Mouse (Mus musculus) heart, embryonic 15.5 days (tissue): ENCODE data around the gene Cars2. TPM values are rescaled to one million over a fixed set of nuclear protein-coding genes. Genes with fewer than 3 reads are reported as not detected.
A peak's percentile ranks its signal among the peaks of the same experiment; 100 is the strongest.

ENCODE experiments used
- ATAC-seq: fragments of 200-750 bp; cut with Nextera tagmentation; replicated peaks from 2 replicates; pipeline ENCODE4 v1.8.0; 2017; ENCODE audit warnings: low read depth, moderate TSS enrichment; ENCODE audit not compliant: insufficient number of reproducible peaks, insufficient read depth, low FRiP score
- H3K27ac ChIP-seq: fragments of 300-500 bp; sonication (generic); 2 replicates; pipeline ENCODE4 v1.5.1; 2015; ENCODE audit warnings: mild to moderate bottlenecking, inconsistent platforms
- H3K27me3 ChIP-seq: fragments of 300-500 bp; sonication (generic); 2 replicates; pipeline ENCODE4 v1.6.1; 2015; ENCODE audit warnings: inconsistent platforms
- H3K36me3 ChIP-seq: fragments of 300-500 bp; sonication (generic); 2 replicates; pipeline ENCODE4 v1.6.1; 2015; ENCODE audit warnings: mild to moderate bottlenecking, inconsistent platforms
- H3K4me1 ChIP-seq: fragments of 300-500 bp; sonication (generic); replicated peaks from 2 replicates; pipeline ENCODE4 v1.6.1; 2015; ENCODE audit warnings: inconsistent platforms
- H3K4me2 ChIP-seq: fragments of 300-500 bp; sonication (generic); 2 replicates; pipeline ENCODE4 v1.6.1; 2015; ENCODE audit warnings: inconsistent platforms, mild to moderate bottlenecking, moderate library complexity
- H3K4me3 ChIP-seq: fragments of 300-500 bp; sonication (generic); 2 replicates; pipeline ENCODE4 v1.5.1; 2015; ENCODE audit warnings: mild to moderate bottlenecking, inconsistent platforms
- H3K9ac ChIP-seq: fragments of 300-500 bp; sonication (generic); 2 replicates; pipeline ENCODE4 v1.6.1; 2015; ENCODE audit warnings: mild to moderate bottlenecking, inconsistent platforms
- H3K9me3 ChIP-seq: fragments of 300-500 bp; sonication (generic); replicated peaks from 2 replicates; pipeline ENCODE4 v1.6.1; 2016; ENCODE audit warnings: inconsistent platforms
- WGBS: fragments of 180-500 bp; shearing (Covaris S2); methylation state at CpG from one replicate; pipeline ENCODE4 v1.1.7; 2015; ENCODE audit warnings: mixed read lengths; 5-methylcytosine and 5-hydroxymethylcytosine counted together
- polyA plus RNA-seq: library from polyadenylated mRNA; unstranded; fragments of >200 nt; fragmentation: Nextera tagmentation; extraction: Ambion mirVana; gene quantifications from 2 replicates; pipeline ENCODE4 v1.2.1, GENCODE M21; 2015

Cars2 gene
- polyA plus RNA-seq, 1 experiment from 2014 or later: 26.2 TPM

- peaks cover 26% of the 10 kb centered on the region for H3K4me1 ChIP-seq
- H3K9ac ChIP-seq: no peak overlapping the region
- no peaks in the 10 kb centered on the region for H3K36me3 ChIP-seq
- H3K9me3 ChIP-seq: no peaks in the 10 kb centered on the region
- 36% methylated on average over 3 of the region's 3 CpGs for WGBS
- ATAC-seq: peak; percentile 48; the same call in 1 of the 2 replicates
- peaks cover 3% of the 10 kb centered on the region for H3K27me3 ChIP-seq
- no peak overlapping the region for H3K4me2 ChIP-seq
- H3K4me3 ChIP-seq: no peak overlapping the region
- H3K27ac ChIP-seq: peak overlapping the region; percentile 88
Measured at GRCm38 (mm10) chr8:11482537-11482936, 68.0 kb downstream of the Cars2 start.

GRCm38 (mm10) chr8:11481876-11482275 lies 68.7 kb downstream of the Cars2 start:
- no peak overlapping the region for H3K4me2 ChIP-seq
- no peaks in the 10 kb centered on the region for H3K9me3 ChIP-seq
- H3K27me3 ChIP-seq: peaks cover 3% of the 10 kb centered on the region
- no peaks in the 10 kb centered on the region for H3K36me3 ChIP-seq
- no peak overlapping the region for H3K4me3 ChIP-seq
- H3K4me1 ChIP-seq: peaks cover 30% of the 10 kb centered on the region
- peak overlapping the region; percentile 88 for H3K27ac ChIP-seq
- WGBS: 65% methylated on average over 3 of the region's 3 CpGs
- no peak for ATAC-seq
- H3K9ac ChIP-seq: no peak overlapping the region

- H3K9ac ChIP-seq: peak overlapping the region; percentile 77
- WGBS: 21% methylated on average over 14 of the region's 14 CpGs
- H3K27ac ChIP-seq: peak overlapping the region; percentile 93
- no peak for ATAC-seq
- H3K4me1 ChIP-seq: peaks cover 42% of the 10 kb centered on the region
- no peaks in the 10 kb centered on the region for H3K36me3 ChIP-seq
- H3K4me3 ChIP-seq: peak overlapping the region; percentile 72
- peak overlapping the region; percentile 92 for H3K4me2 ChIP-seq
- peaks cover 6% of the 10 kb centered on the region for H3K27me3 ChIP-seq
- no peaks in the 10 kb centered on the region for H3K9me3 ChIP-seq
Measured at GRCm38 (mm10) chr8:11479591-11479990, 71.0 kb downstream of the Cars2 start.

DNA sequence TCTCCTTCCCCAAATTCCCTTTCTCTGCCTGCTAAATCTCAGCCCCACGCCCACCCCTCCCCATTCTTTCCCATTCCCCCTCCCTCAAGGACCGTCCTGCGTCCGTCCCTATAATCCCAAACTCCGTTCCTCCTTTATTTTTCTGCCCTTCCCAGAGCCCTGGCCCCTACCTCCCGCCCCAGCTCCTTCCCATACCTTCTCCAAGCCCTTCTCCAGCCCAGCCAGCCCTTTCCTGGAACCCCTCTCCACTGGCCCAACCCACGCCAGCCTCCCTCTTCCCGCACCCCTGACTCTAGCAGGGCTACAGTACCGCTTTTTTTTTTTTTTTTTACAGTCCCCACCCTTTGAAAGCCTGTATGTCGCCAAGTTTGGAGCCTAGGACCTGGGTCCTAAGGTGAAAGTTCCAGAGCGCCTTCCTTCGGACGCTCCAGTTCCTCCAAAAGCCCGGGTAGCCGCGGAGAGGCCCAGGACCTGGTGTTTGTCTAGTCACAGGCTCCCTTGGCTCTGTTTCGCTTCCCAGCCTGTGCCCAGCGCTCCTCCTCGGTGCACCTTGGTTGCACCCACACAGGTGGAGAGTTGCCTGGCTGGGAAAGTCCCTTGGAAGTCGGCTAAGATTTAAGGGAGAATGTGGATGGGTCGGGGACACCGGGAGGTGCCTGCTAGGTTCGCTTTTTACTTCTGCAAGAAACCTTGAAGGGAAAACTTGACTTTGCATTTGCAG lies 71.6 kb downstream of the Cars2 start:
- H3K9me3 ChIP-seq: no peaks in the 10 kb centered on the region
- H3K4me3 ChIP-seq: peak overlapping the region; percentile 72
- H3K4me1 ChIP-seq: peaks cover 47% of the 10 kb centered on the region
- H3K9ac ChIP-seq: peak overlapping the region; percentile 77
- no peak; the same call in 1 of the 2 replicates for ATAC-seq
- no peaks in the 10 kb centered on the region for H3K36me3 ChIP-seq
- peak overlapping the region; percentile 92 for H3K4me2 ChIP-seq
- WGBS: 5% methylated on average over 23 of the region's 23 CpGs
- H3K27me3 ChIP-seq: peaks cover 6% of the 10 kb centered on the region
- H3K27ac ChIP-seq: peak overlapping the region; percentile 93

DNA sequence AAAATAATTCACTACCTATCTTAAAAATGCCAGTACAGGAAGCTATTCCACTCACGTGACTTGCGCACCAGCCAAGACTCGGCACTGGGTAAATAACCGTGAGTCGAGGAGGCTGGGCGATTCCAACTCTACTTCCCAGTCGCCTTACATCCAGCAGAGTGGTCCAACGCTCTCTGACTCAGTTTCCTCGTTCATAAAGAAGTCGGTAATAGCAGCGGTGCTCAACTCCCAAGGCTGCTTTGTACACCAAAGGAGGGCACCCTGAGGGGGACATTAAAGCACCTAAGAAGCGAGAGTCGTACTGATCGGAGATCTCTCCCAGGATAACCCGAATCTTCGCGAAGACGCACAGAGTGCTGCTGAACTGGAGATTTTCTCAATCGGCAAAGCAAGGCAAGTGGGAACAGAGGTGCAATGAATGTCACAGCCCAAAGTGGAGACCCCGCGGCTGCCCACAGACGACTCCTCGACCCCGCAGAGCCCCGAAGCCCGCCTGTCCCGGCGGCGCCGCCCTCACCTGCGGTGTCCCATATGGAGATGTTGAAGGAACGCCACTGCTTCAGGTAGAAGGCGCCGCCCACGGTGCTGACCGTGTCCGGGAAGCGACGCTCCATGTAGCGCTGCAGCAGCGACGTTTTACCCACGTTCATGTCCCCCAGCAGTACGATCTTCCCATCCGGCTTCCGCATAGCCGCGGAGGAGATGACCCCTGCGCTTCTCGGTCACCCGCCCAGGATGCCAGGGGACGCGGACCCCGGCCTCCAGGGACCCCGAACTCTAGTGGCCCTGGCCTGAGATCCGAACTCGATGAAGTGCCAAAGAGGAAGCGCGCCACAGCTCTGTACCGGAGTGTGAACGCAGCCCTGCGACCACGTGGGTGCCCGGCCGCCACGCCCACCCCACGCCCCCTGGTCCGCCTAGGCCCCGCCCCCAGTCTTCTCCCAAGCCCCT lies 72.5 kb downstream of the Cars2 start, which contains the start of gene Rab20:
Gene Rab20 (minus strand): TSS at position 900 of the 951 bp plus-strand sequence.
- ATAC-seq: peak; percentile 65
- under 1% methylated on average over 69 of the region's 69 CpGs for WGBS
- Histone ChIP-seq H3K27ac (peak within 1 kb of the TSS; percentile 93), H3K9ac (peak within 1 kb of the TSS; percentile 77), H3K9me3 (no peaks in the 10 kb centered on the region), H3K4me3 (peak within 1 kb of the TSS; percentile 72), H3K4me2 (peak within 1 kb of the TSS; percentile 92), H3K36me3 (no peaks in the 10 kb centered on the region), H3K27me3 (peaks cover 6% of the 10 kb centered on the region), H3K4me1 (peaks cover 56% of the 10 kb centered on the region)

GRCm38 (mm10) chr8:11477178-11477553 lies 73.4 kb downstream of the Cars2 start:
- peaks cover 6% of the 10 kb centered on the region for H3K27me3 ChIP-seq
- 3% methylated on average over 9 of the region's 9 CpGs for WGBS
- H3K9ac ChIP-seq: peak overlapping the region; percentile 54
- H3K4me2 ChIP-seq: peak overlapping the region; percentile 92
- no peak for ATAC-seq
- no peaks in the 10 kb centered on the region for H3K9me3 ChIP-seq
- H3K4me1 ChIP-seq: peaks cover 59% of the 10 kb centered on the region
- peak overlapping the region; percentile 72 for H3K4me3 ChIP-seq
- H3K36me3 ChIP-seq: no peaks in the 10 kb centered on the region
- H3K27ac ChIP-seq: peak overlapping the region; percentile 93

- ATAC-seq: 0 out of 2 replicates have a peak, but pooled peaks have one; percentile 23
- peak overlapping the region; percentile 92 for H3K4me2 ChIP-seq
- no peaks in the 10 kb centered on the region for H3K9me3 ChIP-seq
- H3K9ac ChIP-seq: peak overlapping the region; percentile 54
- peaks cover 6% of the 10 kb centered on the region for H3K27me3 ChIP-seq
- 10% methylated on average over 24 of the region's 24 CpGs for WGBS
- H3K4me1 ChIP-seq: peaks cover 58% of the 10 kb centered on the region
- peak overlapping the region; percentile 93 for H3K27ac ChIP-seq
- H3K36me3 ChIP-seq: no peaks in the 10 kb centered on the region
- H3K4me3 ChIP-seq: peak overlapping the region; percentile 72
Measured at GRCm38 (mm10) chr8:11476338-11477177, 74.0 kb downstream of the Cars2 start.

DNA sequence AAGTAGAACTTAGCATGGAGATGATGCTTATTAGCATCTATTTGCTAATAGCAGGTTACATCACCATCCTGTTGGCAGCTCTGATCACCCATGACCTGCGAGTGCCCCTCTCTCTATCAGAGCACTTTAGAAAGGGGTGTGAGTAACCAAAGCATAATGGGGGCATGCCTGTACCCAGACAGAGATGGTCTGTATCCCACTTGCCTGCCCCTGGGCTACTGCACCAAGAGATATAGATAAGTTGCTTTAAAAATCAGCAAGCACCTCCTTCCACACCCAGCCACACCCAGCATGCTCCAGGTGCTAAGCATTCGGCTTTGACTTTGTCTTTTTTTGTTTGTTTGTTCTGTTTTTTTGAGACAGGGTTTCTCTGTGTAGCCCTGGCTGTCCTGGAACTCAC lies 74.7 kb downstream of the Cars2 start:
- Histone ChIP-seq H3K4me2 (peak overlapping the region; percentile 92), H3K27me3 (peaks cover 6% of the 10 kb centered on the region; the same call in 1 of the 2 replicates), H3K36me3 (no peaks in the 10 kb centered on the region), H3K9me3 (no peaks in the 10 kb centered on the region), H3K9ac (peak overlapping the region; percentile 54; the same call in 1 of the 2 replicates), H3K27ac (peak overlapping the region; percentile 93), H3K4me3 (peak overlapping the region; percentile 72), H3K4me1 (peaks cover 64% of the 10 kb centered on the region)
- ATAC-seq: no peak
- whole genome bisulfite sequencing: 15% methylated on average over 2 of the region's 2 CpGs

- Histone ChIP-seq H3K27me3 (peaks cover 6% of the 10 kb centered on the region; the same call in 1 of the 2 replicates), H3K9me3 (no peaks in the 10 kb centered on the region), H3K27ac (peak overlapping the region; percentile 93), H3K4me1 (peaks cover 65% of the 10 kb centered on the region), H3K4me2 (peak overlapping the region; percentile 92), H3K36me3 (no peaks in the 10 kb centered on the region), H3K4me3 (peak overlapping the region; percentile 72), H3K9ac (peak overlapping the region; percentile 32; the same call in 1 of the 2 replicates)
- 13% methylated on average over 9 of the region's 10 CpGs for WGBS
- ATAC-seq: no peak
Measured at GRCm38 (mm10) chr8:11475397-11475796, 75.2 kb downstream of the Cars2 start.

- Histone ChIP-seq H3K27ac (peak overlapping the region; percentile 93), H3K4me3 (0 out of 2 replicates have a peak overlapping the region, but pooled peaks have one; percentile 4), H3K4me1 (peaks cover 57% of the 10 kb centered on the region), H3K36me3 (0 out of 2 replicates have a peak, but pooled peaks cover 3% of the 10 kb centered on the region), H3K27me3 (0 out of 2 replicates have a peak, but pooled peaks cover 3% of the 10 kb centered on the region), H3K4me2 (peak overlapping the region; percentile 92), H3K9me3 (no peaks in the 10 kb centered on the region), H3K9ac (peak overlapping the region; percentile 36)
- no peak; the same call in 1 of the 2 replicates for ATAC-seq
- WGBS: 18% methylated on average over 4 of the region's 4 CpGs
Measured at GRCm38 (mm10) chr8:11473072-11473471, 77.5 kb downstream of the Cars2 start.
